In the genomic region with DNA sequence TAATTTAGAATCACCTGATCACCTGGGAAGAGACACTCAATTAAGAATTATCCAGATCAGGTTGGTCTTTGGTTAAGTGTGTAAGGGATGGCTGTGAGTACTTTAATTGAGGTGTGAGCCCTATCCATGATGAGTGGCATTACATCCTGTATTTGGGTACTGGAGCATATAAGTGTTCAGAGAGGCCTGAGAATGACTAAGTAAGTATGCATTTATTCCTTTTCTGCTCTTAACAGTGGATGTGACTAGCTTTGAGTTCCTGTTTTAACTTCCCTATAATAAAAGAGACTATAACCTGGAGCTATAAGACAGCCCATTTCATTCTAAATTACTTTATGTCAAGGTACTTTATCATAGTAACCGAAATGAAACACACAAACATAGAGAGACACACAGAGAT, we compare ENCODE assay signal across 16 mouse cellular contexts.
"Had no signal": no experiment of that assay in that cellular context is flagged by ENCODE, and none has a peak within 500 bp of the region (broad histone marks: within the 10 kb centered on the region; RNA-seq: fewer than 3 reads in every experiment).

No protein-coding gene starts in this region.

- H3K9ac ChIP-seq: neural tube, embryonic 13.5 days; neural tube, embryonic 15.5 days; stomach, embryonic 15.5 days had no signal

- DNase-seq: retina, postnatal 1 day; right cerebral cortex, adult 18-20 months; right cerebral cortex, postnatal 14 days; right cerebral cortex, postnatal 25 days; right cerebral cortex, postnatal 4 days; spleen, adult 18-20 months; thymus, adult 18-20 months; thymus, adult 2 months; thymus, postnatal 14 days; thymus, postnatal 25 days; thymus, postnatal 36 days; thymus, postnatal 4 days had no signal

- H3K4me2 ChIP-seq: neural tube, embryonic 13.5 days; neural tube, embryonic 15.5 days; stomach, embryonic 15.5 days had no signal

- H3K27ac ChIP-seq: neural tube, embryonic 13.5 days; neural tube, embryonic 15.5 days; stomach, embryonic 15.5 days; stomach, postnatal 0 days had no signal

- H3K27me3 ChIP-seq: neural tube, embryonic 13.5 days; neural tube, embryonic 15.5 days; stomach, embryonic 15.5 days had no signal

- H3K4me3 ChIP-seq: neural tube, embryonic 13.5 days; neural tube, embryonic 15.5 days; stomach, embryonic 15.5 days had no signal

- H3K36me3 ChIP-seq: neural tube, embryonic 13.5 days; neural tube, embryonic 15.5 days; stomach, embryonic 15.5 days had no signal

- H3K9me3 ChIP-seq: neural tube, embryonic 13.5 days; neural tube, embryonic 15.5 days; stomach, embryonic 15.5 days had no signal

- H3K4me1 ChIP-seq: neural tube, embryonic 13.5 days; neural tube, embryonic 15.5 days; stomach, embryonic 15.5 days had no signal
